ENCODE assay signal across 11 mouse cellular contexts in genomic region chr10:59977715-59978343, GRCm38 (mm10). TPM values are rescaled to one million over a fixed set of nuclear protein-coding genes. Genes with fewer than 3 reads are reported as not detected.
DNase-seq lines count a peak whose midpoint lies in the region; ATAC-seq and TF ChIP-seq lines count a peak whose summit lies in the region.
"Had no signal": no experiment of that assay in that cellular context is flagged by ENCODE, and none has a peak within 500 bp of the region (broad histone marks: within the 10 kb centered on the region; RNA-seq: fewer than 3 reads in every experiment).

No protein-coding gene starts in this region.

- ATAC-seq in hindbrain, embryonic 11.5 days (ENCODE audit: low FRiP score) = no peak
- ATAC-seq in limb, embryonic 13.5 days (ENCODE audit: low FRiP score, low read depth) = no peak
- no peak for ATAC-seq in inflammation-experienced regulatory T-cells, adult 6 months

- WGBS in hindbrain, embryonic 10.5 days = 90% methylated on average over 5 of the region's 5 CpGs
- 91% methylated on average over 5 of the region's 5 CpGs for WGBS in hindbrain, embryonic 11.5 days
- 91% methylated on average over 5 of the region's 5 CpGs for WGBS in limb, embryonic 13.5 days

- H3K9ac ChIP-seq in hindbrain, embryonic 11.5 days (ENCODE audit: low read depth, low read length) = no peak overlapping the region
- H3K9ac ChIP-seq in limb, embryonic 13.5 days = no peak overlapping the region

- H3ac ChIP-seq in C2C12 (ENCODE audit: control insufficient read depth, insufficient read length, low read depth) = no peak overlapping the region

- no peak overlapping the region for H3K4me3 ChIP-seq in hindbrain, embryonic 10.5 days
- H3K4me3 ChIP-seq in hindbrain, embryonic 11.5 days (ENCODE audit: low read depth, low read length) = no peak overlapping the region
- H3K4me3 ChIP-seq in C2C12 (ENCODE audit: insufficient read depth, poor library complexity, severe bottlenecking) = no peak overlapping the region
- no peak overlapping the region for H3K4me3 ChIP-seq in limb, embryonic 13.5 days

- peaks cover 33% of the 10 kb centered on the region for H3K4me1 ChIP-seq in hindbrain, embryonic 10.5 days (replicated peaks)
- peaks cover 6% of the 10 kb centered on the region; the same call in 1 of the 2 replicates for H3K4me1 ChIP-seq in hindbrain, embryonic 11.5 days (replicated peaks; ENCODE audit: control insufficient read depth, insufficient read depth, low read length)
- peaks cover 44% of the 10 kb centered on the region for H3K4me1 ChIP-seq in limb, embryonic 13.5 days

- no peaks in the 10 kb centered on the region for H3K79me2 ChIP-seq in C2C12 (ENCODE audit: control insufficient read depth, insufficient read depth)

- H3K79me3 ChIP-seq in C2C12 (ENCODE audit: low read depth) = no peaks in the 10 kb centered on the region

- H3K27me3 ChIP-seq in hindbrain, embryonic 10.5 days (ENCODE audit: insufficient read depth, poor library complexity, severe bottlenecking) = no peaks in the 10 kb centered on the region
- H3K27me3 ChIP-seq in hindbrain, embryonic 11.5 days (ENCODE audit: control insufficient read depth, insufficient read depth, low read length) = no peaks in the 10 kb centered on the region
- no peaks in the 10 kb centered on the region for H3K27me3 ChIP-seq in C2C12 (ENCODE audit: control insufficient read depth, insufficient read depth, insufficient read length)
- no peaks in the 10 kb centered on the region for H3K27me3 ChIP-seq in limb, embryonic 13.5 days

- no peak for DNase-seq in hindbrain, embryonic 10.5 days (ENCODE audit: low spot score)
- DNase-seq in hindbrain, embryonic 11.5 days (ENCODE audit: low spot score) = no peak
- peak; percentile 67 for DNase-seq in fibroblast of lung, adult 2 months (ENCODE audit: low read depth)
- DNase-seq in adrenal gland, postnatal 36 days = no peak
- no peak for DNase-seq in cerebellum, adult 9-10 months
- DNase-seq: cerebellum, adult 11-12 months; kidney, adult 8-10 months had no signal

- peak overlapping the region; percentile 74; the same call in 1 of the 2 replicates for H3K27ac ChIP-seq in hindbrain, embryonic 10.5 days
- no peak overlapping the region for H3K27ac ChIP-seq in hindbrain, embryonic 11.5 days (ENCODE audit: low read depth, low read length)
- peak overlapping the region; percentile 78 for H3K27ac ChIP-seq in limb, embryonic 13.5 days

- H3K36me3 ChIP-seq in hindbrain, embryonic 10.5 days = 0 out of 2 replicates have a peak, but pooled peaks cover 3% of the 10 kb centered on the region
- no peaks in the 10 kb centered on the region for H3K36me3 ChIP-seq in hindbrain, embryonic 11.5 days (ENCODE audit: control insufficient read depth, insufficient read depth, low read length)
- H3K36me3 ChIP-seq in C2C12 (ENCODE audit: control insufficient read depth, insufficient read depth) = no peaks in the 10 kb centered on the region
- H3K36me3 ChIP-seq in limb, embryonic 13.5 days = peaks cover 5% of the 10 kb centered on the region; the same call in 1 of the 2 replicates

- H3K4me2 ChIP-seq in hindbrain, embryonic 11.5 days (replicated peaks; ENCODE audit: low read depth, low read length) = no peak overlapping the region
- no peak overlapping the region for H3K4me2 ChIP-seq in limb, embryonic 13.5 days (replicated peaks)

- TF ChIP-seq CTCF in C2C12 (IDR thresholded peaks at IDR 0.05; ENCODE audit: control insufficient read depth, insufficient read depth, insufficient read length) = no peak

- no peaks in the 10 kb centered on the region for H3K9me3 ChIP-seq in hindbrain, embryonic 10.5 days
- H3K9me3 ChIP-seq in hindbrain, embryonic 11.5 days (ENCODE audit: control insufficient read depth, low read length) = no peaks in the 10 kb centered on the region
- no peaks in the 10 kb centered on the region for H3K9me3 ChIP-seq in limb, embryonic 13.5 days
- H3K9me3 ChIP-seq: G1E had no signal

TF ChIP-seq in C2C12, 6 proteins besides CTCF, POLR2A, EP300 and RAD21:
- TF ChIP-seq MYOG (IDR thresholded peaks at IDR 0.05; ENCODE audit: control insufficient read depth, extremely low read depth, insufficient read length) (no peak), MAX (IDR thresholded peaks at IDR 0.05) (peak; percentile 76)
TF ChIP-seq in C2C12: peak in this region for 1.

RNA-seq across cellular contexts. Expression of gene Ascc1, which starts 24.8 kb away (rescaled TPM):
- polyA plus RNA-seq in hindbrain, embryonic 10.5 days (2016; fragmentation: Nextera tagmentation; extraction: Ambion mirVana) = 35.8 and 37.0 TPM in 2 replicates
- 41.1 and 42.9 TPM in 2 replicates for polyA plus RNA-seq in hindbrain, embryonic 11.5 days (2014; fragmentation: Nextera tagmentation; extraction: Ambion mirVana)
- 24.1 TPM for polyA plus RNA-seq in C2C12 (2012; fragmentation: generic; extraction: Trizol)
- polyA plus RNA-seq in limb, embryonic 13.5 days (2015; fragmentation: Nextera tagmentation; extraction: Ambion mirVana) = 44.9 and 46.0 TPM in 2 replicates
- total RNA-seq in adrenal gland, postnatal 36 days (2021) = 10 to 100 TPM; 27.1 to 32.8 TPM
- 10 to 100 TPM; 33.7 to 57.6 (median 44.3) TPM for polyA plus RNA-seq in inflammation-experienced regulatory T-cells, adult 6 months (2017; shearing (Covaris generic))

RNA-seq across cellular contexts. Expression of gene Anapc16, which starts 25.1 kb away (rescaled TPM):
- 111 and 114 TPM in 2 replicates for polyA plus RNA-seq in hindbrain, embryonic 10.5 days (2016; fragmentation: Nextera tagmentation; extraction: Ambion mirVana)
- polyA plus RNA-seq in hindbrain, embryonic 11.5 days (2014; fragmentation: Nextera tagmentation; extraction: Ambion mirVana) = 97.1 and 115 TPM in 2 replicates
- 104 TPM for polyA plus RNA-seq in C2C12 (2012; fragmentation: generic; extraction: Trizol)
- polyA plus RNA-seq in limb, embryonic 13.5 days (2015; fragmentation: Nextera tagmentation; extraction: Ambion mirVana) = 128 and 133 TPM in 2 replicates
- total RNA-seq in adrenal gland, postnatal 36 days (2021) = 10 to 100 TPM; 67.5 to 72.7 TPM
- 10 to 100 TPM; 89.0 to 99.4 (median 91.1) TPM for polyA plus RNA-seq in inflammation-experienced regulatory T-cells, adult 6 months (2017; shearing (Covaris generic))

RNA-seq across cellular contexts. Expression of gene Ddit4, which starts 26.2 kb away (rescaled TPM):
- polyA plus RNA-seq in hindbrain, embryonic 10.5 days (2016; fragmentation: Nextera tagmentation; extraction: Ambion mirVana) = 37.5 and 37.6 TPM in 2 replicates
- 4.6 and 5.5 TPM in 2 replicates for polyA plus RNA-seq in hindbrain, embryonic 11.5 days (2014; fragmentation: Nextera tagmentation; extraction: Ambion mirVana)
- polyA plus RNA-seq in C2C12 (2012; fragmentation: generic; extraction: Trizol) = 62.7 TPM
- 75.9 and 77.0 TPM in 2 replicates for polyA plus RNA-seq in limb, embryonic 13.5 days (2015; fragmentation: Nextera tagmentation; extraction: Ambion mirVana)
- total RNA-seq in adrenal gland, postnatal 36 days (2021) = 10 to 100 TPM; 76.4 to 98.7 TPM
- 10 to 100 TPM; 11.5 to 25.9 (median 14.4) TPM for polyA plus RNA-seq in inflammation-experienced regulatory T-cells, adult 6 months (2017; shearing (Covaris generic))
